ENCODE assay signal across 13 mouse cellular contexts in the genomic region with DNA sequence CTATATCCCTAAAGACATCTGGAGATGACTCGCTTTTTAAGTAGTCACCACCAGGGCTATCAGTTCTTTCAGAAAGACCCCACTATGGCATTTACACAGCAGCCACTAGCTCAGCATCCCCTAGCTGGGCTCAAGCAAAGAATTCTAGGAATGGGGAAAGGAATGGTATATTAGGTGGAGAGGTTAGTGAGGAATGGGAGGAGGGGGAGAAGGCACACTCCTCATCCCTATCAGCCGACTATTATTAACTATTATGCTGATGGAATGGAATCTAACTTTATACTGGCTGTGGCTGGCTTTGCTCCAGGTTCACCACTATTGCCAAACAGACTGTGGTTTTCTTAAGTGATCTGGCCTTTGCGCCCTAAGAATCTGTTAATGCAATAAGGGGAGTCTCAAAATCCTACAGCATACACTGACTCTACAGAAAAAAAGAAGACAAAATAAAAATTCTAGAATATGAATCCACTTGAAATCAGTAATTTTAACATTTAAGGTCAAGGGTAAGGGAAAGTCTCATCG.
DNase-seq lines count a peak whose midpoint lies in the region; ATAC-seq lines count a peak whose summit lies in the region.
"Had no signal": no experiment of that assay in that cellular context is flagged by ENCODE, and none has a peak within 500 bp of the region (broad histone marks: within the 10 kb centered on the region; RNA-seq: fewer than 3 reads in every experiment).

No protein-coding gene starts in this region.

- DNase-seq in adrenal gland, postnatal 10 days = peak; percentile 12
- no peak for DNase-seq in adrenal gland, postnatal 36 days
- DNase-seq in limb, embryonic 10.5 days (ENCODE audit: low spot score) = no peak
- peak; percentile 16 to 38 for DNase-seq in lung, adult 18-20 months
- no peak for DNase-seq in thymus, postnatal 14 days
- DNase-seq in cerebellum, postnatal 4 days (ENCODE audit: low spot score in 2 of 2) = no peak
- DNase-seq in embryo, embryonic 9.5 days (ENCODE audit: extremely low spot score) = no peak
- DNase-seq: cerebellum, adult 18-20 months; right cerebral cortex, postnatal 25 days had no signal

- H3K4me3 ChIP-seq in limb, embryonic 13.5 days = no peak overlapping the region
- H3K4me3 ChIP-seq in limb, embryonic 10.5 days = no peak overlapping the region
- H3K4me3 ChIP-seq: embryonic facial prominence, embryonic 15.5 days; hindbrain, embryonic 12.5 days; neural tube, embryonic 12.5 days had no signal

- H3K9me3 ChIP-seq in limb, embryonic 13.5 days = no peaks in the 10 kb centered on the region
- no peaks in the 10 kb centered on the region for H3K9me3 ChIP-seq in limb, embryonic 10.5 days (replicated peaks)
- H3K9me3 ChIP-seq: embryonic facial prominence, embryonic 15.5 days; hindbrain, embryonic 12.5 days; neural tube, embryonic 12.5 days had no signal

- 68% methylated on average over 4 of the region's 4 CpGs for WGBS in limb, embryonic 13.5 days
- WGBS in limb, embryonic 10.5 days = 87% methylated on average over 4 of the region's 4 CpGs

- no peak overlapping the region for H3K27ac ChIP-seq in limb, embryonic 13.5 days
- no peak overlapping the region for H3K27ac ChIP-seq in limb, embryonic 10.5 days
- H3K27ac ChIP-seq: embryonic facial prominence, embryonic 15.5 days; hindbrain, embryonic 12.5 days; neural tube, embryonic 12.5 days had no signal

- H3K27me3 ChIP-seq in limb, embryonic 13.5 days = no peaks in the 10 kb centered on the region
- no peaks in the 10 kb centered on the region for H3K27me3 ChIP-seq in limb, embryonic 10.5 days (ENCODE audit: low read depth, poor library complexity, severe bottlenecking)
- H3K27me3 ChIP-seq: embryonic facial prominence, embryonic 15.5 days; hindbrain, embryonic 12.5 days; neural tube, embryonic 12.5 days had no signal

- H3K36me3 ChIP-seq in limb, embryonic 13.5 days = no peaks in the 10 kb centered on the region
- no peaks in the 10 kb centered on the region for H3K36me3 ChIP-seq in limb, embryonic 10.5 days
- H3K36me3 ChIP-seq: embryonic facial prominence, embryonic 15.5 days; hindbrain, embryonic 12.5 days; neural tube, embryonic 12.5 days had no signal

- peak; percentile 54; the same call in 1 of the 2 replicates for ATAC-seq in limb, embryonic 13.5 days (ENCODE audit: low FRiP score, low read depth)

- H3K9ac ChIP-seq in limb, embryonic 13.5 days = no peak overlapping the region
- H3K9ac ChIP-seq: embryonic facial prominence, embryonic 15.5 days; hindbrain, embryonic 12.5 days; neural tube, embryonic 12.5 days had no signal

- H3K4me2 ChIP-seq in limb, embryonic 13.5 days (replicated peaks) = 0 out of 2 replicates have a peak overlapping the region, but pooled peaks have one; percentile 14
- H3K4me2 ChIP-seq: embryonic facial prominence, embryonic 15.5 days; hindbrain, embryonic 12.5 days; neural tube, embryonic 12.5 days had no signal

- peaks cover 19% of the 10 kb centered on the region for H3K4me1 ChIP-seq in limb, embryonic 13.5 days
- no peaks in the 10 kb centered on the region for H3K4me1 ChIP-seq in limb, embryonic 10.5 days
- H3K4me1 ChIP-seq: embryonic facial prominence, embryonic 15.5 days; hindbrain, embryonic 12.5 days; neural tube, embryonic 12.5 days had no signal

Comparison
In these comparisons a context has a peak if more than half of its experiments do, and no peak if none do; other contexts are left out.
1. DNase-seq: peak in adrenal gland, postnatal 10 days (single experiment) and lung, adult 18-20 months (2 of 2); none in adrenal gland, postnatal 36 days (0 of 2), limb, embryonic 10.5 days (single experiment), thymus, postnatal 14 days (single experiment), cerebellum, postnatal 4 days (0 of 2) and embryo, embryonic 9.5 days (single experiment).